Mouse (Mus musculus): Measurements from ENCODE around the gene Erich6. TPM values are rescaled to one million over a fixed set of nuclear protein-coding genes. Genes with fewer than 3 reads are reported as not detected.

Erich6 gene
- polyA plus RNA-seq, 1 experiment, result 0.20 TPM

- Histone ChIP-seq H3ac (ENCODE audit: control insufficient read depth, insufficient read length) (no peak overlapping the region), H3K79me2 (ENCODE audit: control insufficient read depth, insufficient read depth) (peaks cover 90% of the 10 kb centered on the region), H3K4me2 (ENCODE audit: low read depth) (no peak overlapping the region), H3K36me3 (ENCODE audit: control insufficient read depth, insufficient read depth) (peaks cover 18% of the 10 kb centered on the region), H3K27me3 (ENCODE audit: control insufficient read depth, insufficient read depth, insufficient read length) (no peaks in the 10 kb centered on the region), H3K4me3 (no peak overlapping the region)
- TF ChIP-seq E2F4 (IDR thresholded peaks at IDR 0.05; ENCODE audit: insufficient read depth), result no peak
- no peak for TF ChIP-seq CEBPB (IDR thresholded peaks at IDR 0.05; ENCODE audit: insufficient read depth, poor library complexity, severe bottlenecking)
- no peak for TF ChIP-seq MYOD1 (IDR thresholded peaks at IDR 0.05; ENCODE audit: control insufficient read depth in 1 of 3, insufficient read length in 2 of 3, low read depth in 2 of 3)
Measured at GRCm38 (mm10) chr3:58581530-58581929, 55.5 kb downstream of the Erich6 start.

GRCm38 (mm10) chr3:58577506-58578050 is 59.4 kb downstream of the Erich6 start:
- Histone ChIP-seq H3K4me3 (peak overlapping the region; percentile 59), H3K36me3 (ENCODE audit: control insufficient read depth, insufficient read depth) (peaks cover 8% of the 10 kb centered on the region), H3K79me2 (ENCODE audit: control insufficient read depth, insufficient read depth) (peaks cover 56% of the 10 kb centered on the region), H3ac (ENCODE audit: control insufficient read depth, insufficient read length) (peak overlapping the region; percentile 93), H3K27me3 (ENCODE audit: control insufficient read depth, insufficient read depth, insufficient read length) (no peaks in the 10 kb centered on the region), H3K4me2 (ENCODE audit: low read depth) (peak overlapping the region; percentile 55)
- TF ChIP-seq POLR2AphosphoS2 (IDR thresholded peaks at IDR 0.05; ENCODE audit: insufficient read length, low read depth) (no peak), MYOD1 (IDR thresholded peaks at IDR 0.05; ENCODE audit: control insufficient read depth in 1 of 3, insufficient read length in 2 of 3, low read depth in 2 of 3) (no peak), CEBPB (IDR thresholded peaks at IDR 0.05; ENCODE audit: insufficient read depth, poor library complexity, severe bottlenecking) (no peak), TCF3 (IDR thresholded peaks at IDR 0.05; ENCODE audit: insufficient read length, low read depth) (no peak), MYOG (IDR thresholded peaks at IDR 0.05; ENCODE audit: control insufficient read depth in 1 of 3, insufficient read depth in 1 of 3, insufficient read length in 2 of 3, low read depth in 2 of 3) (no peak), TCF12 (IDR thresholded peaks at IDR 0.05; ENCODE audit: insufficient read depth, poor library complexity, severe bottlenecking) (no peak), POLR2A (IDR thresholded peaks at IDR 0.05; ENCODE audit: insufficient read length, low read depth) (no peak), MAX (IDR thresholded peaks at IDR 0.05; ENCODE audit: low read depth) (no peak), E2F4 (IDR thresholded peaks at IDR 0.05; ENCODE audit: insufficient read depth) (no peak), SRF (IDR thresholded peaks at IDR 0.05; ENCODE audit: control insufficient read depth, insufficient read length, low read depth) (no peak), REST (IDR thresholded peaks at IDR 0.05; ENCODE audit: insufficient read depth, insufficient read length) (no peak), USF1 (IDR thresholded peaks at IDR 0.05; ENCODE audit: low read depth) (no peak)

- Histone ChIP-seq H3K4me3 (peak overlapping the region; percentile 59), H3K27me3 (ENCODE audit: control insufficient read depth, insufficient read depth, insufficient read length) (no peaks in the 10 kb centered on the region), H3K79me2 (ENCODE audit: control insufficient read depth, insufficient read depth) (peaks cover 51% of the 10 kb centered on the region), H3K4me2 (ENCODE audit: low read depth) (peak overlapping the region; percentile 55), H3K36me3 (ENCODE audit: control insufficient read depth, insufficient read depth) (peaks cover 8% of the 10 kb centered on the region), H3ac (ENCODE audit: control insufficient read depth, insufficient read length) (peak overlapping the region; percentile 93)
- TF ChIP-seq MYOG (IDR thresholded peaks at IDR 0.05; ENCODE audit: control insufficient read depth in 1 of 3, insufficient read depth in 1 of 3, insufficient read length in 2 of 3, low read depth in 2 of 3) (no peak), SRF (IDR thresholded peaks at IDR 0.05; ENCODE audit: control insufficient read depth, insufficient read length, low read depth) (no peak), MYOD1 (IDR thresholded peaks at IDR 0.05; ENCODE audit: control insufficient read depth in 1 of 3, insufficient read length in 2 of 3, low read depth in 2 of 3) (no peak), TCF12 (IDR thresholded peaks at IDR 0.05; ENCODE audit: insufficient read depth, poor library complexity, severe bottlenecking) (no peak), USF1 (IDR thresholded peaks at IDR 0.05; ENCODE audit: low read depth) (no peak), MAX (IDR thresholded peaks at IDR 0.05; ENCODE audit: low read depth) (no peak), TCF3 (IDR thresholded peaks at IDR 0.05; ENCODE audit: insufficient read length, low read depth) (no peak), E2F4 (IDR thresholded peaks at IDR 0.05; ENCODE audit: insufficient read depth) (no peak), POLR2A (IDR thresholded peaks at IDR 0.05; ENCODE audit: insufficient read length, low read depth) (no peak), POLR2AphosphoS2 (IDR thresholded peaks at IDR 0.05; ENCODE audit: insufficient read length, low read depth) (no peak)
Measured at GRCm38 (mm10) chr3:58577067-58577503, 59.9 kb downstream of the Erich6 start.

GRCm38 (mm10) chr3:58576137-58577066 is 60.6 kb downstream of the Erich6 start, which contains the start of gene Selenot:
TSS of gene Selenot (plus strand) at chr3:58576636.
- TF ChIP-seq POLR2AphosphoS2 (IDR thresholded peaks at IDR 0.05; ENCODE audit: insufficient read length, low read depth) (peak; percentile 99), POLR2A (IDR thresholded peaks at IDR 0.05; ENCODE audit: insufficient read length, low read depth) (peak; percentile 99), CEBPB (IDR thresholded peaks at IDR 0.05; ENCODE audit: insufficient read depth, poor library complexity, severe bottlenecking) (no peak), E2F4 (IDR thresholded peaks at IDR 0.05; ENCODE audit: insufficient read depth) (no peak), TCF12 (IDR thresholded peaks at IDR 0.05; ENCODE audit: insufficient read depth, poor library complexity, severe bottlenecking) (no peak), MYOG (IDR thresholded peaks at IDR 0.05; ENCODE audit: control insufficient read depth in 1 of 3, insufficient read depth in 1 of 3, insufficient read length in 2 of 3, low read depth in 2 of 3) (no peak), USF1 (IDR thresholded peaks at IDR 0.05; ENCODE audit: low read depth) (no peak), TCF3 (IDR thresholded peaks at IDR 0.05; ENCODE audit: insufficient read length, low read depth) (no peak), SRF (IDR thresholded peaks at IDR 0.05; ENCODE audit: control insufficient read depth, insufficient read length, low read depth) (no peak), MAX (IDR thresholded peaks at IDR 0.05; ENCODE audit: low read depth) (no peak), REST (IDR thresholded peaks at IDR 0.05; ENCODE audit: insufficient read depth, insufficient read length) (no peak), MYOD1 (IDR thresholded peaks at IDR 0.05; ENCODE audit: control insufficient read depth in 1 of 3, insufficient read length in 2 of 3, low read depth in 2 of 3) (peak in 1 of 3 experiments; percentile 4)
- Histone ChIP-seq H3K4me2 (ENCODE audit: low read depth) (peak within 1 kb of the TSS; percentile 55), H3ac (ENCODE audit: control insufficient read depth, insufficient read length) (peak within 1 kb of the TSS; percentile 93), H3K27me3 (ENCODE audit: control insufficient read depth, insufficient read depth, insufficient read length) (no peaks in the 10 kb centered on the region), H3K79me2 (ENCODE audit: control insufficient read depth, insufficient read depth) (peaks cover 44% of the 10 kb centered on the region), H3K4me3 (peak within 1 kb of the TSS; percentile 59), H3K36me3 (ENCODE audit: control insufficient read depth, insufficient read depth) (peaks cover 8% of the 10 kb centered on the region)
